Mouse (Mus musculus) forebrain, embryonic 16.5 days (tissue): ENCODE data around the gene Nav3. TPM values are rescaled to one million over a fixed set of nuclear protein-coding genes. Genes with fewer than 3 reads are reported as not detected.

Source experiments
- ATAC-seq: fragments of 200-750 bp; cut with Nextera tagmentation; 2 replicates; pipeline ENCODE4 v1.8.0; 2017; ENCODE audit warnings: mild to moderate bottlenecking, moderate library complexity
- H3K27ac ChIP-seq: fragments of 300-500 bp; sonication (generic); 2 replicates; pipeline ENCODE4 v1.5.1; 2014; ENCODE audit warnings: low read length, control low read depth
- H3K27me3 ChIP-seq: fragments of 300-500 bp; sonication (generic); replicated peaks from 2 replicates; pipeline ENCODE4 v1.6.1; 2014; ENCODE audit warnings: low read length; ENCODE audit not compliant: control insufficient read depth, insufficient read depth
- H3K36me3 ChIP-seq: fragments of 300-500 bp; sonication (generic); 2 replicates; pipeline ENCODE4 v1.6.1; 2014; ENCODE audit not compliant: control insufficient read depth, insufficient read depth
- H3K4me1 ChIP-seq: fragments of 300-500 bp; sonication (generic); replicated peaks from 2 replicates; pipeline ENCODE4 v1.6.1; 2014; ENCODE audit warnings: low read length; ENCODE audit not compliant: control insufficient read depth, insufficient read depth
- H3K4me2 ChIP-seq: fragments of 300-500 bp; sonication (generic); 2 replicates; pipeline ENCODE4 v1.6.1; 2014; ENCODE audit warnings: mild to moderate bottlenecking, low read length, control low read depth
- H3K4me3 ChIP-seq: fragments of 300-500 bp; sonication (generic); replicated peaks from 2 replicates; pipeline ENCODE4 v1.5.1; 2014; ENCODE audit warnings: mild to moderate bottlenecking, low read length, control low read depth
- H3K9ac ChIP-seq: fragments of 300-500 bp; sonication (generic); replicated peaks from 2 replicates; pipeline ENCODE4 v1.6.1; 2014; ENCODE audit warnings: low read depth, low read length, control low read depth
- H3K9me3 ChIP-seq: fragments of 300-500 bp; sonication (generic); 2 replicates; pipeline ENCODE4 v1.6.1; 2016; ENCODE audit warnings: low read length; ENCODE audit not compliant: control insufficient read depth
- WGBS: fragments of 180-500 bp; shearing (Covaris S2); extraction: QIAGEN DNeasy Blood & Tissue Kit; methylation state at CpG from one replicate; pipeline ENCODE4 v1.1.7; 2014; 5-methylcytosine and 5-hydroxymethylcytosine counted together
- polyA plus RNA-seq: library from polyadenylated mRNA; unstranded; fragments of >200 nt; fragmentation: Nextera tagmentation; extraction: Ambion mirVana; gene quantifications from 2 replicates; pipeline ENCODE4 v1.2.1, GENCODE M21; 2015

Gene Nav3
- polyA plus RNA-seq, 1 experiment from 2014 or later, result 24.3 TPM

GRCm38 (mm10) chr10:110322082-110322632 lies 133.8 kb downstream of the Nav3 start:
- H3K36me3 ChIP-seq, result no peaks in the 10 kb centered on the region
- H3K4me1 ChIP-seq, result peaks cover 4% of the 10 kb centered on the region; the same call in 1 of the 2 replicates
- no peak overlapping the region for H3K4me3 ChIP-seq
- H3K27ac ChIP-seq, result no peak overlapping the region
- 52% methylated on average over 6 of the region's 6 CpGs for WGBS
- H3K27me3 ChIP-seq, result no peaks in the 10 kb centered on the region
- H3K9ac ChIP-seq, result no peak overlapping the region
- H3K9me3 ChIP-seq, result no peaks in the 10 kb centered on the region
- ATAC-seq, result no peak
- H3K4me2 ChIP-seq, result no peak overlapping the region

- no peak overlapping the region for H3K9ac ChIP-seq
- peaks cover 3% of the 10 kb centered on the region; the same call in 1 of the 2 replicates for H3K4me1 ChIP-seq
- H3K36me3 ChIP-seq, result no peaks in the 10 kb centered on the region
- WGBS, result 80% methylated on average over 5 of the region's 5 CpGs
- no peak overlapping the region for H3K4me2 ChIP-seq
- H3K9me3 ChIP-seq, result 0 out of 2 replicates have a peak, but pooled peaks cover 2% of the 10 kb centered on the region
- ATAC-seq, result no peak
- H3K4me3 ChIP-seq, result no peak overlapping the region
- no peaks in the 10 kb centered on the region for H3K27me3 ChIP-seq
- no peak overlapping the region for H3K27ac ChIP-seq
These were observed 138.7 kb downstream of the Nav3 start for GRCm38 (mm10) chr10:110317275-110317674.

- Histone ChIP-seq H3K36me3 (no peaks in the 10 kb centered on the region), H3K4me2 (no peak overlapping the region), H3K9ac (no peak overlapping the region), H3K4me1 (peaks cover 3% of the 10 kb centered on the region; the same call in 1 of the 2 replicates), H3K27ac (no peak overlapping the region), H3K9me3 (0 out of 2 replicates have a peak, but pooled peaks cover 2% of the 10 kb centered on the region), H3K4me3 (no peak overlapping the region), H3K27me3 (no peaks in the 10 kb centered on the region)
- ATAC-seq, result no peak
- WGBS, result 68% methylated on average over 5 of the region's 5 CpGs
These were observed 141.5 kb downstream of the Nav3 start for GRCm38 (mm10) chr10:110314525-110314924.

- ATAC-seq, result no peak
These were observed 142.0 kb downstream of the Nav3 start for GRCm38 (mm10) chr10:110313959-110314358.

GRCm38 (mm10) chr10:110309511-110309910 lies 146.5 kb downstream of the Nav3 start:
- Histone ChIP-seq H3K4me3 (no peak overlapping the region), H3K4me2 (no peak overlapping the region), H3K9me3 (0 out of 2 replicates have a peak, but pooled peaks cover 2% of the 10 kb centered on the region), H3K27me3 (no peaks in the 10 kb centered on the region), H3K4me1 (peaks cover 6% of the 10 kb centered on the region; the same call in 1 of the 2 replicates), H3K36me3 (no peaks in the 10 kb centered on the region), H3K27ac (0 out of 2 replicates have a peak overlapping the region, but pooled peaks have one; percentile 10), H3K9ac (no peak overlapping the region)
- WGBS, result 55% methylated on average over 4 of the region's 4 CpGs
- peak; percentile 81 for ATAC-seq

More at GRCm38 (mm10) chr10:110313959-110314358, 142.0 kb downstream of the Nav3 start:
- H3K27me3 ChIP-seq, result no peaks in the 10 kb centered on the region
- H3K4me2 ChIP-seq, result no peak overlapping the region
- 64% methylated on average over 7 of the region's 7 CpGs for WGBS
- 0 out of 2 replicates have a peak, but pooled peaks cover 2% of the 10 kb centered on the region for H3K9me3 ChIP-seq
- no peak overlapping the region for H3K27ac ChIP-seq
- H3K4me1 ChIP-seq, result peaks cover 4% of the 10 kb centered on the region; the same call in 1 of the 2 replicates
- H3K9ac ChIP-seq, result no peak overlapping the region
- H3K4me3 ChIP-seq, result no peak overlapping the region
- H3K36me3 ChIP-seq, result no peaks in the 10 kb centered on the region

GRCm38 (mm10) chr10:110305609-110306008 lies 150.4 kb downstream of the Nav3 start:
- no peak overlapping the region for H3K4me2 ChIP-seq
- no peaks in the 10 kb centered on the region for H3K36me3 ChIP-seq
- 82% methylated on average over 5 of the region's 5 CpGs for WGBS
- no peak overlapping the region for H3K4me3 ChIP-seq
- H3K9me3 ChIP-seq, result no peaks in the 10 kb centered on the region
- 0 out of 2 replicates have a peak, but pooled peaks cover 6% of the 10 kb centered on the region for H3K4me1 ChIP-seq
- ATAC-seq, result no peak
- H3K9ac ChIP-seq, result no peak overlapping the region
- H3K27ac ChIP-seq, result no peak overlapping the region
- H3K27me3 ChIP-seq, result no peaks in the 10 kb centered on the region

GRCm38 (mm10) chr10:110290016-110290623 lies 165.9 kb downstream of the Nav3 start:
- Histone ChIP-seq H3K27ac (peak overlapping the region; percentile 49; the same call in 1 of the 2 replicates), H3K27me3 (no peaks in the 10 kb centered on the region), H3K9ac (no peak overlapping the region), H3K9me3 (no peaks in the 10 kb centered on the region), H3K36me3 (no peaks in the 10 kb centered on the region), H3K4me3 (no peak overlapping the region), H3K4me1 (peaks cover 6% of the 10 kb centered on the region; the same call in 1 of the 2 replicates), H3K4me2 (no peak overlapping the region)
- 46% methylated on average over 10 of the region's 10 CpGs for WGBS
- ATAC-seq, result peak; percentile 80

- Histone ChIP-seq H3K4me3 (no peak overlapping the region), H3K36me3 (no peaks in the 10 kb centered on the region), H3K4me1 (peaks cover 2% of the 10 kb centered on the region; the same call in 1 of the 2 replicates), H3K9me3 (no peaks in the 10 kb centered on the region), H3K27me3 (no peaks in the 10 kb centered on the region), H3K9ac (no peak overlapping the region), H3K4me2 (no peak overlapping the region), H3K27ac (no peak overlapping the region; the same call in 1 of the 2 replicates)
- no peak; the same call in 1 of the 2 replicates for ATAC-seq
- 63% methylated on average over 3 of the region's 3 CpGs for WGBS
These were observed 172.1 kb downstream of the Nav3 start for GRCm38 (mm10) chr10:110283879-110284278.

GRCm38 (mm10) chr10:110272818-110273217 lies 183.2 kb downstream of the Nav3 start:
- Histone ChIP-seq H3K9me3 (no peaks in the 10 kb centered on the region), H3K27me3 (no peaks in the 10 kb centered on the region), H3K4me2 (no peak overlapping the region), H3K4me1 (peaks cover 5% of the 10 kb centered on the region; the same call in 1 of the 2 replicates), H3K4me3 (no peak overlapping the region), H3K36me3 (no peaks in the 10 kb centered on the region), H3K9ac (no peak overlapping the region), H3K27ac (0 out of 2 replicates have a peak overlapping the region, but pooled peaks have one; percentile 3)
- 55% methylated on average over 2 of the region's 2 CpGs for WGBS
- peak; percentile 86 for ATAC-seq
